Mouse (Mus musculus): ENCODE data around the gene Lmna. TPM values are rescaled to one million over a fixed set of nuclear protein-coding genes. Genes with fewer than 3 reads are reported as not detected.

Gene Lmna
- polyA plus RNA-seq, 1 experiment from 2014 or later, result 14.5 TPM

- peak within 1 kb of the TSS; percentile 36 for H3K27ac ChIP-seq
- H3K4me3 ChIP-seq, result 0 out of 2 replicates have a peak within 1 kb of the TSS, but pooled peaks have one; percentile 15
- H3K4me1 ChIP-seq, result peaks cover 30% of the 10 kb centered on the region
- DNase-seq (ENCODE audit: low spot score), result no peak
- no peaks in the 10 kb centered on the region for H3K36me3 ChIP-seq
- peaks cover 58% of the 10 kb centered on the region for H3K27me3 ChIP-seq (ENCODE audit: low read depth, poor library complexity, severe bottlenecking)
- 43% methylated on average over 12 of the region's 12 CpGs for whole genome bisulfite sequencing
- H3K9me3 ChIP-seq (replicated peaks), result no peaks in the 10 kb centered on the region
Measured at GRCm38 (mm10) chr3:88460983-88461696, 48.6 kb downstream of the Lmna start, which contains the start of gene Sema4a. Gene Sema4a (minus strand): TSS chr3:88461182.

- Histone ChIP-seq H3K9me3 (replicated peaks) (no peaks in the 10 kb centered on the region), H3K27ac (no peak overlapping the region), H3K36me3 (no peaks in the 10 kb centered on the region), H3K4me1 (peaks cover 36% of the 10 kb centered on the region), H3K27me3 (ENCODE audit: low read depth, poor library complexity, severe bottlenecking) (peaks cover 60% of the 10 kb centered on the region), H3K4me3 (no peak overlapping the region)
- 84% methylated on average over 5 of the region's 5 CpGs for WGBS
- DNase-seq (ENCODE audit: low spot score), result no peak
Measured at GRCm38 (mm10) chr3:88460029-88460428, 49.7 kb downstream of the Lmna start.

GRCm38 (mm10) chr3:88458778-88459219 lies 51.0 kb downstream of the Lmna start:
- Histone ChIP-seq H3K4me1 (peaks cover 40% of the 10 kb centered on the region), H3K27me3 (ENCODE audit: low read depth, poor library complexity, severe bottlenecking) (peaks cover 72% of the 10 kb centered on the region), H3K9me3 (replicated peaks) (no peaks in the 10 kb centered on the region), H3K36me3 (no peaks in the 10 kb centered on the region), H3K4me3 (peak overlapping the region; percentile 48), H3K27ac (peak overlapping the region; percentile 73)
- WGBS, result 5% methylated on average over 14 of the region's 14 CpGs
- DNase-seq (ENCODE audit: low spot score), result peak; percentile 53

GRCm38 (mm10) chr3:88456746-88457532 lies 52.8 kb downstream of the Lmna start:
- Histone ChIP-seq H3K4me1 (peaks cover 44% of the 10 kb centered on the region), H3K9me3 (replicated peaks) (no peaks in the 10 kb centered on the region), H3K36me3 (no peaks in the 10 kb centered on the region), H3K27ac (no peak overlapping the region), H3K27me3 (ENCODE audit: low read depth, poor library complexity, severe bottlenecking) (peaks cover 87% of the 10 kb centered on the region), H3K4me3 (no peak overlapping the region)
- DNase-seq (ENCODE audit: low spot score), result no peak
- 68% methylated on average over 7 of the region's 7 CpGs for WGBS

- WGBS, result 87% methylated on average over 8 of the region's 8 CpGs
- peaks cover 87% of the 10 kb centered on the region for H3K27me3 ChIP-seq (ENCODE audit: low read depth, poor library complexity, severe bottlenecking)
- H3K36me3 ChIP-seq, result no peaks in the 10 kb centered on the region
- no peak overlapping the region for H3K27ac ChIP-seq
- peaks cover 41% of the 10 kb centered on the region for H3K4me1 ChIP-seq
- no peaks in the 10 kb centered on the region for H3K9me3 ChIP-seq (replicated peaks)
- DNase-seq (ENCODE audit: low spot score), result no peak
- H3K4me3 ChIP-seq, result no peak overlapping the region
Measured at GRCm38 (mm10) chr3:88456313-88456712, 53.4 kb downstream of the Lmna start.

GRCm38 (mm10) chr3:88455588-88456264 lies 54.0 kb downstream of the Lmna start:
- H3K27me3 ChIP-seq (ENCODE audit: low read depth, poor library complexity, severe bottlenecking), result peaks cover 87% of the 10 kb centered on the region
- H3K4me3 ChIP-seq, result no peak overlapping the region
- H3K36me3 ChIP-seq, result no peaks in the 10 kb centered on the region
- peaks cover 35% of the 10 kb centered on the region for H3K4me1 ChIP-seq
- DNase-seq (ENCODE audit: low spot score), result no peak
- no peaks in the 10 kb centered on the region for H3K9me3 ChIP-seq (replicated peaks)
- WGBS, result 74% methylated on average over 18 of the region's 18 CpGs
- no peak overlapping the region for H3K27ac ChIP-seq

GRCm38 (mm10) chr3:88454762-88455587 lies 54.8 kb downstream of the Lmna start:
- 49% methylated on average over 9 of the region's 9 CpGs for WGBS
- H3K36me3 ChIP-seq, result no peaks in the 10 kb centered on the region
- no peak overlapping the region for H3K27ac ChIP-seq
- no peak overlapping the region for H3K4me3 ChIP-seq
- H3K27me3 ChIP-seq (ENCODE audit: low read depth, poor library complexity, severe bottlenecking), result peaks cover 85% of the 10 kb centered on the region
- H3K4me1 ChIP-seq, result peaks cover 34% of the 10 kb centered on the region
- H3K9me3 ChIP-seq (replicated peaks), result no peaks in the 10 kb centered on the region
- no peak for DNase-seq (ENCODE audit: low spot score)

- H3K9me3 ChIP-seq (replicated peaks), result no peaks in the 10 kb centered on the region
- H3K4me3 ChIP-seq, result no peak overlapping the region
- DNase-seq (ENCODE audit: low spot score), result no peak
- no peak overlapping the region for H3K27ac ChIP-seq
- H3K27me3 ChIP-seq (ENCODE audit: low read depth, poor library complexity, severe bottlenecking), result peaks cover 75% of the 10 kb centered on the region
- H3K36me3 ChIP-seq, result no peaks in the 10 kb centered on the region
- H3K4me1 ChIP-seq, result peaks cover 41% of the 10 kb centered on the region
- 80% methylated on average over 8 of the region's 8 CpGs for WGBS
Measured at GRCm38 (mm10) chr3:88453986-88454385, 55.8 kb downstream of the Lmna start.

- H3K4me1 ChIP-seq, result peaks cover 37% of the 10 kb centered on the region
- 55% methylated on average over 8 of the region's 8 CpGs for WGBS
Measured at GRCm38 (mm10) chr3:88453369-88453768, 56.4 kb downstream of the Lmna start.

GRCm38 (mm10) chr3:88452716-88453115 lies 57.0 kb downstream of the Lmna start:
- Histone ChIP-seq H3K27ac (no peak overlapping the region), H3K9me3 (replicated peaks) (no peaks in the 10 kb centered on the region), H3K36me3 (no peaks in the 10 kb centered on the region), H3K27me3 (ENCODE audit: low read depth, poor library complexity, severe bottlenecking) (peaks cover 62% of the 10 kb centered on the region), H3K4me1 (peaks cover 39% of the 10 kb centered on the region), H3K4me3 (no peak overlapping the region)
- 73% methylated on average over 6 of the region's 6 CpGs for WGBS
- no peak for DNase-seq (ENCODE audit: low spot score)

More at GRCm38 (mm10) chr3:88453369-88453768, 56.4 kb downstream of the Lmna start:
- H3K9me3 ChIP-seq (replicated peaks), result no peaks in the 10 kb centered on the region
- peaks cover 69% of the 10 kb centered on the region for H3K27me3 ChIP-seq (ENCODE audit: low read depth, poor library complexity, severe bottlenecking)
- no peaks in the 10 kb centered on the region for H3K36me3 ChIP-seq
- no peak for DNase-seq (ENCODE audit: low spot score)
- H3K4me3 ChIP-seq, result no peak overlapping the region
- no peak overlapping the region for H3K27ac ChIP-seq

- Histone ChIP-seq H3K4me3 (no peak overlapping the region), H3K36me3 (no peaks in the 10 kb centered on the region), H3K9me3 (replicated peaks) (no peaks in the 10 kb centered on the region), H3K27ac (no peak overlapping the region), H3K27me3 (ENCODE audit: low read depth, poor library complexity, severe bottlenecking) (peaks cover 58% of the 10 kb centered on the region), H3K4me1 (peaks cover 36% of the 10 kb centered on the region)
- 81% methylated on average over 5 of the region's 5 CpGs for WGBS
- DNase-seq (ENCODE audit: low spot score), result no peak
Measured at GRCm38 (mm10) chr3:88452246-88452645, 57.5 kb downstream of the Lmna start.

All from limb, embryonic 10.5 days (tissue).